Mouse (Mus musculus) erythroid progenitor cell, adult 5-6 weeks (primary cell): ENCODE results near the gene Flot2. TPM values are rescaled to one million over a fixed set of nuclear protein-coding genes. Genes with fewer than 3 reads are reported as not detected.

ENCODE experiments used
- ATAC-seq: replicated peaks from 2 replicates; pipeline ENCODE4 v1.8.0; 2016; ENCODE audit warnings: moderate number of reproducible peaks, mild to moderate bottlenecking, moderate TSS enrichment, inconsistent platforms; ENCODE audit not compliant: poor library complexity, low FRiP score, severe bottlenecking
- total RNA-seq, 2 experiments: library from RNA; stranded (forward) in 1 of 2; stranded (reverse) in 1 of 2; fragments of 150-400 nt in 1 of 2; fragments of 186-747, 209-891 nt in 1 of 2; gene quantifications; 2 replicates each; pipeline versions ENCODE4 v1.2.3 to v1.2.4; 2015 to 2017; ENCODE audit warnings: low replicate concordance in 2 of 2

The Flot2 gene
- total RNA-seq, 2 experiments from 2014 or later, result 17.6 to 24.7 TPM

- peak; percentile 94 for ATAC-seq
Measured at GRCm38 (mm10) chr11:78059833-78060757, 22.4 kb downstream of the Flot2 start.

GRCm38 (mm10) chr11:78062563-78062962 lies 24.8 kb downstream of the Flot2 start:
- ATAC-seq, result no peak

GRCm38 (mm10) chr11:78065906-78066305 lies 28.2 kb downstream of the Flot2 start:
- ATAC-seq, result peak; percentile 74

- ATAC-seq, result no peak
Measured at GRCm38 (mm10) chr11:78066641-78067040, 28.9 kb downstream of the Flot2 start.

GRCm38 (mm10) chr11:78067566-78067965 lies 29.8 kb downstream of the Flot2 start:
- ATAC-seq, result no peak

GRCm38 (mm10) chr11:78069130-78069529 lies 31.4 kb downstream of the Flot2 start:
- ATAC-seq, result no peak

GRCm38 (mm10) chr11:78069646-78070045 lies 31.9 kb downstream of the Flot2 start:
- ATAC-seq, result peak; percentile 44

GRCm38 (mm10) chr11:78071938-78072337 lies 34.2 kb downstream of the Flot2 start:
- ATAC-seq, result no peak

GRCm38 (mm10) chr11:78072425-78073130 lies 34.8 kb downstream of the Flot2 start:
- ATAC-seq, result peak; percentile 40

- peak; percentile 57 for ATAC-seq
Measured at GRCm38 (mm10) chr11:78073577-78074276, 36.0 kb downstream of the Flot2 start.

GRCm38 (mm10) chr11:78074277-78074652 lies 36.5 kb downstream of the Flot2 start:
- peak; percentile 39 for ATAC-seq

- peak; percentile 2 for ATAC-seq
Measured at GRCm38 (mm10) chr11:78074666-78075065, 36.9 kb downstream of the Flot2 start.

- peak; percentile 97 for ATAC-seq
Measured at GRCm38 (mm10) chr11:78079961-78080921, 42.5 kb downstream of the Flot2 start, which contains the start of gene Eral1. Gene Eral1 (minus strand): TSS chr11:78080383.

GRCm38 (mm10) chr11:78083595-78083994 lies 45.9 kb downstream of the Flot2 start:
- no peak for ATAC-seq

GRCm38 (mm10) chr11:78086925-78087479 lies 49.3 kb downstream of the Flot2 start:
- ATAC-seq, result no peak

- ATAC-seq, result no peak
Measured at GRCm38 (mm10) chr11:78087756-78088281, 50.1 kb downstream of the Flot2 start.

- ATAC-seq, result peak; percentile 42; the same call in 1 of the 2 replicates
Measured at GRCm38 (mm10) chr11:78094137-78094503, 56.4 kb downstream of the Flot2 start.

- peak; percentile 99 for ATAC-seq
Measured at GRCm38 (mm10) chr11:78094504-78095143, 56.9 kb downstream of the Flot2 start, which contains the start of gene Fam222b. Gene Fam222b (plus strand): TSS chr11:78094660.
